Mouse (Mus musculus): Measurements from ENCODE around the gene Apod. TPM values are rescaled to one million over a fixed set of nuclear protein-coding genes. Genes with fewer than 3 reads are reported as not detected.
"Not testable (repeated sequence)": the region's sequence is repeated elsewhere in the genome, so short reads cannot be mapped to it uniquely, and the experiment has no call there.

Gene Apod
- polyA plus RNA-seq, 1 experiment = 468 TPM

GRCm38 (mm10) chr16:31325120-31325519 lies 10.5 kb upstream of the Apod start:
- DNase-seq (ENCODE audit: extremely low spot score in 1 of 2, low spot score in 1 of 2) = no peak

- no peak for DNase-seq (ENCODE audit: extremely low spot score in 1 of 2, low spot score in 1 of 2)
Measured at GRCm38 (mm10) chr16:31321501-31321900, 6.9 kb upstream of the Apod start.

GRCm38 (mm10) chr16:31320954-31321353 lies 6.3 kb upstream of the Apod start:
- DNase-seq (ENCODE audit: extremely low spot score in 1 of 2, low spot score in 1 of 2) = no peak

- DNase-seq (ENCODE audit: extremely low spot score in 1 of 2, low spot score in 1 of 2) = not testable (repeated sequence)
Measured at GRCm38 (mm10) chr16:31319723-31320122, 5.1 kb upstream of the Apod start.

- DNase-seq (ENCODE audit: extremely low spot score in 1 of 2, low spot score in 1 of 2) = no peak
Measured at GRCm38 (mm10) chr16:31319316-31319715, 4.7 kb upstream of the Apod start.

- DNase-seq (ENCODE audit: extremely low spot score in 1 of 2, low spot score in 1 of 2) = no peak
Measured at GRCm38 (mm10) chr16:31318418-31318817, 3.8 kb upstream of the Apod start.

- DNase-seq (ENCODE audit: extremely low spot score in 1 of 2, low spot score in 1 of 2) = not testable (repeated sequence)
Measured at GRCm38 (mm10) chr16:31316246-31317143, 1.9 kb upstream of the Apod start.

- no peak for DNase-seq (ENCODE audit: extremely low spot score in 1 of 2, low spot score in 1 of 2)
Measured at GRCm38 (mm10) chr16:31315294-31315693, 686 bp upstream of the Apod start.

GRCm38 (mm10) chr16:31313611-31314010 lies 997 bp downstream of the Apod start:
- DNase-seq (ENCODE audit: extremely low spot score in 1 of 2, low spot score in 1 of 2) = no peak

- DNase-seq (ENCODE audit: extremely low spot score in 1 of 2, low spot score in 1 of 2) = peak in 1 of 2 experiments; percentile 71
Measured at GRCm38 (mm10) chr16:31312296-31312695, 2.3 kb downstream of the Apod start.

- DNase-seq (ENCODE audit: extremely low spot score in 1 of 2, low spot score in 1 of 2) = no peak
Measured at GRCm38 (mm10) chr16:31305199-31305919, 9.2 kb downstream of the Apod start.

GRCm38 (mm10) chr16:31303276-31303675 lies 11.3 kb downstream of the Apod start:
- DNase-seq (ENCODE audit: extremely low spot score in 1 of 2, low spot score in 1 of 2) = no peak

GRCm38 (mm10) chr16:31300883-31301532 lies 13.6 kb downstream of the Apod start:
- no peak for DNase-seq (ENCODE audit: extremely low spot score in 1 of 2, low spot score in 1 of 2)

GRCm38 (mm10) chr16:31300467-31300866 lies 14.1 kb downstream of the Apod start:
- no peak for DNase-seq (ENCODE audit: extremely low spot score in 1 of 2, low spot score in 1 of 2)

GRCm38 (mm10) chr16:31299960-31300353 lies 14.7 kb downstream of the Apod start:
- DNase-seq (ENCODE audit: extremely low spot score in 1 of 2, low spot score in 1 of 2) = no peak

GRCm38 (mm10) chr16:31299164-31299959 lies 15.2 kb downstream of the Apod start:
- DNase-seq (ENCODE audit: extremely low spot score in 1 of 2, low spot score in 1 of 2) = no peak

- no peak for DNase-seq (ENCODE audit: extremely low spot score in 1 of 2, low spot score in 1 of 2)
Measured at GRCm38 (mm10) chr16:31297113-31297512, 17.5 kb downstream of the Apod start.

GRCm38 (mm10) chr16:31293761-31294160 lies 20.8 kb downstream of the Apod start:
- DNase-seq (ENCODE audit: extremely low spot score in 1 of 2, low spot score in 1 of 2) = no peak

GRCm38 (mm10) chr16:31290751-31291365 lies 23.8 kb downstream of the Apod start:
- DNase-seq (ENCODE audit: extremely low spot score in 1 of 2, low spot score in 1 of 2) = no peak

GRCm38 (mm10) chr16:31290281-31290680 lies 24.3 kb downstream of the Apod start:
- DNase-seq (ENCODE audit: extremely low spot score in 1 of 2, low spot score in 1 of 2) = peak; percentile 84 to 87
